Mouse (Mus musculus) liver, embryonic 14 days (tissue): ENCODE results near the gene Dhx33. TPM values are rescaled to one million over a fixed set of nuclear protein-coding genes. Genes with fewer than 3 reads are reported as not detected.

Experiments used
- polyA plus RNA-seq: library from polyadenylated mRNA; depleted of rRNA; stranded (reverse); fragments of >200 nt; gene quantifications from 2 replicates; pipeline ENCODE4 v1.2.3, GENCODE M21; 2012; rRNA removed

The Dhx33 gene
- 5.3 and 6.8 TPM in 2 replicates for polyA plus RNA-seq

GRCm38 (mm10) chr11:71004316-71004773 is at the start of gene Dhx33:
Dhx33 (minus strand) TSS chr11:71004437.

DNA sequence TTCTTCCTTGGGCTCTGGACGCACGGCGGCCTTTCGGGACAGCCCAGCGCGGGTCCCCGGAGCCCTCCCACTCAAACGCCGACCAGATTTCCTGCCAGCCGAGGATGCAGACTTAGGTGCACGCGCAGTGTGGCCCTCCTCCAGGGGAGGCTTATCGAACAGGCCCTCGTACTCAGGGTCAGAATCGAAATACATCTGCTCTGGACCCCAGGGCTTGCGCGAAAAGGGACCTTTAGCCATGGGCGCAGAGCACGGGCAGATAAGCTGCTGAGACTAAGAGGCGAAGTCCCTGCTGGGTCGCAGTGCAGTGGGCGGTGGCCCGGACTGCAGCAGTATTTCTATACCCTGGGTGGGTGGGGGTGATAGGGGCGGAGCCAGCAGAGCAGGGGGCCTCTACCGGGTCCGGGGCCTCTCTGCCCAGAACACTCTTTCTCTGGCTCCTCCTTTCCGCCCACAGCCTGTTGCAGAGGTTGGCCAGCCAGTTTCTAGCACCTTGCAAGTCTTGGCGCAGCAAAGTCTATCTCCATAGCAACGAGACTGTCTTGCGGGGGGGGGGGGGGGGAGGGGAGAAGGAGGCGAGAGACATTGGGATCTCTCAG is 29.0 kb upstream of the Dhx33 start, which contains the start of gene 6330403K07Rik:
Gene 6330403K07Rik, minus strand, starts transcription at position 351 of the 599 bp plus-strand sequence.

GRCm38 (mm10) chr11:71019201-71020068 is 15.2 kb upstream of the Dhx33 start, which contains the start of the genes Mis12 and Derl2:
Mis12 (plus strand) TSS chr11:71019611.
Derl2 (minus strand) TSS chr11:71019841.

GRCm38 (mm10) chr11:70982557-70983228 is 21.5 kb downstream of the Dhx33 start, which contains the start of gene C1qbp:
C1qbp (minus strand) TSS chr11:70983026.

GRCm38 (mm10) chr11:70969821-70970559 is 34.2 kb downstream of the Dhx33 start, which contains the start of the genes Nup88 and Rpain:
Nup88 (minus strand) TSS chr11:70969973.
Rpain (plus strand) TSS chr11:70970213.

Other genes starting within 250 kb of the Dhx33 start
- 0.70 and 0.74 TPM in 2 replicates for gene Zfp3, start 240.2 kb downstream of the Dhx33 start, polyA plus RNA-seq
- 0.17 and 0.24 TPM in 2 replicates for gene Scimp, start 191.9 kb downstream of the Dhx33 start, polyA plus RNA-seq
- gene Rabep1, start 159.7 kb downstream of the Dhx33 start, polyA plus RNA-seq, result 4.3 and 4.5 TPM in 2 replicates
- gene Nup88, start 34.5 kb downstream of the Dhx33 start, polyA plus RNA-seq, result 46.4 and 46.7 TPM in 2 replicates
- gene Rpain, start 34.2 kb downstream of the Dhx33 start, polyA plus RNA-seq, result 57.4 and 61.6 TPM in 2 replicates
- gene C1qbp, start 21.4 kb downstream of the Dhx33 start, polyA plus RNA-seq, result 126 and 145 TPM in 2 replicates
- gene Mis12, start 15.2 kb upstream of the Dhx33 start, polyA plus RNA-seq, result 15.8 and 16.2 TPM in 2 replicates
- gene Derl2, start 15.4 kb upstream of the Dhx33 start, polyA plus RNA-seq, result 9.7 and 11.4 TPM in 2 replicates
- gene 6330403K07Rik, start 29.1 kb upstream of the Dhx33 start, polyA plus RNA-seq, result 1.3 and 2.1 TPM in 2 replicates
- gene Nlrp1a, start 140.3 kb upstream of the Dhx33 start, polyA plus RNA-seq, result 0.08 and 0.14 TPM in 2 replicates
- 0.09 and 0.15 TPM in 2 replicates for gene Nlrp1b, start 226.3 kb upstream of the Dhx33 start, polyA plus RNA-seq